Mouse (Mus musculus) liver, embryonic 16.5 days (tissue): ENCODE results near the gene Rbp2. TPM values are rescaled to one million over a fixed set of nuclear protein-coding genes. Genes with fewer than 3 reads are reported as not detected.

Source experiments
- ATAC-seq: fragments of 200-750 bp; cut with Nextera tagmentation; 2 replicates; pipeline ENCODE4 v1.8.0; 2017; ENCODE audit warnings: low read depth, mild to moderate bottlenecking, moderate number of reproducible peaks, moderate library complexity
- H3K27ac ChIP-seq: fragments of 300-500 bp; sonication (generic); 2 replicates; pipeline ENCODE4 v1.5.1; 2014; ENCODE audit warnings: mild to moderate bottlenecking, low read length
- H3K27me3 ChIP-seq: fragments of 300-500 bp; sonication (generic); 2 replicates; pipeline ENCODE4 v1.6.1; 2014; ENCODE audit warnings: low read depth, low read length, mixed read lengths; ENCODE audit not compliant: control insufficient read depth, insufficient read depth
- H3K36me3 ChIP-seq: fragments of 300-500 bp; sonication (generic); 2 replicates; pipeline ENCODE4 v1.6.1; 2014; ENCODE audit warnings: mild to moderate bottlenecking; ENCODE audit not compliant: control insufficient read depth, insufficient read depth
- H3K4me1 ChIP-seq: fragments of 300-500 bp; sonication (generic); 2 replicates; pipeline ENCODE4 v1.6.1; 2014; ENCODE audit warnings: low read depth, low read length, mixed read lengths; ENCODE audit not compliant: control insufficient read depth
- H3K4me2 ChIP-seq: fragments of 300-500 bp; sonication (generic); 2 replicates; pipeline ENCODE4 v1.6.1; 2014; ENCODE audit warnings: low read depth, low read length, mixed read lengths
- H3K4me3 ChIP-seq: fragments of 300-500 bp; sonication (generic); 2 replicates; pipeline ENCODE4 v1.5.1; 2014; ENCODE audit warnings: low read depth, mild to moderate bottlenecking, low read length
- H3K9ac ChIP-seq: fragments of 300-500 bp; sonication (generic); 2 replicates; pipeline ENCODE4 v1.6.1; 2014; ENCODE audit warnings: low read depth, low read length
- H3K9me3 ChIP-seq: fragments of 300-500 bp; sonication (generic); replicated peaks from 2 replicates; pipeline ENCODE4 v1.6.1; 2016; ENCODE audit warnings: low read length; ENCODE audit not compliant: control insufficient read depth
- WGBS: fragments of 180-500 bp; shearing (Covaris S2); extraction: QIAGEN DNeasy Blood & Tissue Kit; methylation state at CpG from one replicate; pipeline ENCODE4 v1.1.7; 2014; ENCODE audit not compliant: insufficient replicate concordance; 5-methylcytosine and 5-hydroxymethylcytosine counted together
- polyA plus RNA-seq: library from polyadenylated mRNA; unstranded; fragments of >200 nt; fragmentation: Nextera tagmentation; extraction: Ambion mirVana; gene quantifications from 2 replicates; pipeline ENCODE4 v1.2.1, GENCODE M21; 2015

Gene Rbp2
- polyA plus RNA-seq, 1 experiment from 2014 or later: 99.5 TPM

DNA sequence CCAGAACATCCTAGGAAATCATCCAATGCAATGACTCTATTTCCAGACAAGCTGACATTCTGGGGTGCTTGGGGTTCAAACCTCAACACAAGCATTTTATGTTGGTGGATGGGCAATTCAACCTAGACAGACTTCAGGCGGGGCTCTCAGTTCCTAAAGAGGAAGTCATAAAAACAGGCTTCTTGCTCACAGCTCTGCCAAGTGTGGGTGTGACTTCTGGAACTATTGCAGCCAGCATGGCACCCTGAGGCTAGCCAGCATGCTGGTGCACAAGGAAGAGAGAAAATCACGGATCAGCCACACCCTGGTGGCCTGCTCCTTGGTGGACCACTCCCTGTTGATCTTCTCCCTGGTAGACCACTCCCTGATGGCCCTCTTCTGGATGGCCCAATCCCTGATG is 45.1 kb downstream of the Rbp2 start:
- Histone ChIP-seq H3K4me3 (no peak overlapping the region), H3K9ac (no peak overlapping the region), H3K36me3 (no peaks in the 10 kb centered on the region), H3K4me2 (no peak overlapping the region), H3K27me3 (no peaks in the 10 kb centered on the region), H3K4me1 (no peaks in the 10 kb centered on the region), H3K27ac (no peak overlapping the region), H3K9me3 (no peaks in the 10 kb centered on the region)
- 19% methylated on average over 2 of the region's 2 CpGs for WGBS
- no peak for ATAC-seq

DNA sequence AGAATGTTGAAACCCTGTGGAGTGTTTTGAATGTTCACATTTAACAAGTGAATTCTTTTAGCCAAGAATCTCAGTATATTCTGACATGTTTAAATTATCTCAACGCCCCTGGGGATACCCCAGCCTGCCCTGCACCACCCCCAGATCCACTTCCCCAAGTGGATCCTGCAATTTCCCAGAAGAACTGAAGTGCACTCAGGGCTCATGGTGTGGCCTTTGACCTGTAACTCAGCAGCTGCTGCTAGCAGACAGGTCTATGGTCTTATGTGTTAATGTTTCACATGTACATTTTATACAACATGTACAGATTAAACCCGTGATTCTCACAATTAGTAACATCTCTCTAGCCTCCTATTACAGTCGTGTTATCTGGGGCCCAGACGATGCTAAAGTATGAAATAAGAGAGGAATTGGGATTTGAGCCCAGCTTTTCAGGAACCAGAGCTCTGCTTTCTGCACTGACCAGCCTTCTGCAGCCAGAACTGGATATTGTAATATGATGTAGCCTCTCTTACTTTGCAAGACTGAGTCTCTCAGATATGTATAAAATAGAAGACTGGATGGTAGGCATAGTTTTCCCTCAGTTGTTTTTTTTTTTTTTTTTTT is 48.9 kb downstream of the Rbp2 start:
- Histone ChIP-seq H3K36me3 (no peaks in the 10 kb centered on the region), H3K4me3 (no peak overlapping the region), H3K4me1 (no peaks in the 10 kb centered on the region), H3K27me3 (no peaks in the 10 kb centered on the region), H3K9me3 (no peaks in the 10 kb centered on the region), H3K27ac (no peak overlapping the region), H3K4me2 (no peak overlapping the region), H3K9ac (no peak overlapping the region)
- 43% methylated on average over 4 of the region's 4 CpGs for WGBS
- ATAC-seq: 0 out of 2 replicates have a peak, but pooled peaks have one; percentile 7

DNA sequence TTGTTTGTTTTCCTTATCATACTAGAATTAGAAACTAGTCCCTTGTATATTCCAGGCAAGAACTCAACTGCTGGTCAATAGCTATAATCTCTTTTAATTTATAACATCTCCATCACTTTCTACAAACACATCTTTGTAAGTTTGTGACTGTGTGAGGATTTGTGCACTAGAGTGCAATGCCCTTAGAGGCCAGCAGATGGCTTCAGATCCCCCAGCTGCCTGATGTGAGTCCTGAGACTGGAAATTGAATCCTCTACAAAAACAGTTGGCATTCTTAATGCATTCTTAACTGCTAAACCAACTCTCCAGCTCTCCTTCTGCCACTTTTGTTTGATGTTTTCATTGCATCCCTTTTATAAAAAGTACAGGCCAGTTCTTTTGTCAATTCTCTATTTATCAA is 49.8 kb downstream of the Rbp2 start:
- no peak overlapping the region for H3K9ac ChIP-seq
- H3K27ac ChIP-seq: no peak overlapping the region
- H3K9me3 ChIP-seq: no peaks in the 10 kb centered on the region
- H3K27me3 ChIP-seq: no peaks in the 10 kb centered on the region
- no peak for ATAC-seq
- no peak overlapping the region for H3K4me2 ChIP-seq
- H3K4me1 ChIP-seq: no peaks in the 10 kb centered on the region
- no peaks in the 10 kb centered on the region for H3K36me3 ChIP-seq
- H3K4me3 ChIP-seq: no peak overlapping the region

DNA sequence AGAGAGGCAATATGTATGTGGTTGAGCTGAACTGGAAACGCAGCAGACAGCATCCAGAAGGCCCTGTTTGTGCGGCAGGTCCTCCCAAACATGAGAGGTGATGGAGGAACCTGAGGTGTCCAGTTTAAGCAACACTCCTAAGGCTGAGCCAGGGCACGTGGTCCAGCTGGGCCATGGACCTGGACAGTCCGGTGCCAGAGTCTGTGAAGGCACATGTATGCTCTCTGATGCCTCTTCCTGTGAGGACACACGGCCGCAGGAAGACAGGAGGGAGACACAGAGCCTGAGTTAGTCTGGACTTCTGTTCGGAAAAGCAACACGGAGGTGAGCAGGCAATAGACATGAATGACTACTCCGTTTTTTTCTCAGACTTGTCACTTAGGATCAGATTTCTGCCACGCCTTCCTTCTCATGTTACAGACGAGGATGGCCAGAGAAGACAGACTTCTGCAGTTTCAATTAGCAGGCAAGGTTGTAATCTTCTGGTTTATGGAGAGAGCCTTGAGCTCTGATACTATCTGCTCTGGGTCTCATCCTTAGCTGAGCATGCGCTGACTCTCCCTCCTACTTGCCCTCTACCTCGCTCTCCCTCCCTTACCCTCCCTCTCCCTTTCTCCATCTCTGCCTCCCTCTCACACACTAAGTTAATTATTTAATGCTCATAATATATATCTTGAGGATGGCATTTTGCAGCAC is 52.2 kb downstream of the Rbp2 start:
- 44% methylated on average over 13 of the region's 13 CpGs for WGBS
- no peak overlapping the region for H3K4me3 ChIP-seq
- no peaks in the 10 kb centered on the region for H3K27me3 ChIP-seq
- H3K9ac ChIP-seq: no peak overlapping the region
- H3K9me3 ChIP-seq: no peaks in the 10 kb centered on the region
- H3K4me2 ChIP-seq: no peak overlapping the region
- no peak; the same call in 1 of the 2 replicates for ATAC-seq
- no peaks in the 10 kb centered on the region for H3K4me1 ChIP-seq
- no peak overlapping the region for H3K27ac ChIP-seq
- no peaks in the 10 kb centered on the region for H3K36me3 ChIP-seq

DNA sequence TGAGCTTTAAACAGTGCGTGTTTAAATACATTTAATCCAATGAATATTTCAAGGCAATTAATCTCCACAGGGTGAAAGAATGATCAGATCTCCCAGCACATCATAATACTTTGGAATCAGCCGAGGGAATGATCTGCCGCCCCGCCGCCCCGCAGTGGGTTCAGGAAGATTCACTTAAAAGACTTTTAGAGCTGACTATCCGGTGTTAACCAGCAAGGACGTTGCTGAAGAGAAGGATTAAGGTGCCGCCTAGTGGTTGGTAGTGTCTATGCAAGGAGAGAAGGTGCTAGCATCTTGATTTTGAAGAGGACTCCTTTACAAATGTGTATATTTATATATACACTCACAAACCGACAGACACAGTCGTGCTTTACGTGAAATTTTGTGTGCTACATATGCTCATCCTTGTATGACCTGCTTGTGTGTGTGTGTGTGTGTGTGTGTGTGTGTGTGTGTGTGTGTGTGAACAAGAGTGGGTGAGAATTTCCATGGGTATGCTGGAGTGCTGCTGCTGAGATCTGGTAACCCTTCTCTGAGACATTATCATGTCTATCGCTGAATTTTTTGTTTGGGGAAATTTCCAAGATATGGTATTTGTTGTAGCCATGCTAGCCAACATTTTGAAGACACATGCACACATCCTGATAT is 52.9 kb downstream of the Rbp2 start:
- no peak overlapping the region for H3K9ac ChIP-seq
- H3K27me3 ChIP-seq: no peaks in the 10 kb centered on the region
- H3K36me3 ChIP-seq: no peaks in the 10 kb centered on the region
- H3K4me3 ChIP-seq: no peak overlapping the region
- H3K9me3 ChIP-seq: no peaks in the 10 kb centered on the region
- H3K27ac ChIP-seq: no peak overlapping the region
- WGBS: 4% methylated on average over 13 of the region's 13 CpGs
- no peak overlapping the region for H3K4me2 ChIP-seq
- ATAC-seq: no peak
- no peaks in the 10 kb centered on the region for H3K4me1 ChIP-seq

DNA sequence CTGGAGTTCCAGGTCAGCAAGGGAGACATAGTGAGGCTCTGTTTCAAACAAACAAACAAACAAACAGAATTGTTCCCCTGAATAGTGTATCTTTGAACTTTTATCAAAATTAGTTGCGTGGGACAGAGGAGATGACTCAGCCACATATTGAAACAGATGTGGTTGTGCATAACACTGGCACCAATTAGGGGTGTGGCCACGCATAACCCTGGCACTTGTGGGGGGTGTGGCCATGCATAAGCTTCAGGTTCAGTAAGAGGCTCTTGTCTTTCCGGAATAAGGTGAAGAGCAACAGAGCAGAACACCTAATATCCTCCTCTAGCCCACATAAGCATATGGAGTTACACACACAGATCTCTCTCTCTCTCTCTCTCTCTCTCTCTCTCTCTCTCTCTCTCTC is 58.1 kb downstream of the Rbp2 start:
- H3K27ac ChIP-seq: no peak overlapping the region
- no peaks in the 10 kb centered on the region for H3K36me3 ChIP-seq
- no peaks in the 10 kb centered on the region for H3K4me1 ChIP-seq
- ATAC-seq: no peak
- no peaks in the 10 kb centered on the region for H3K9me3 ChIP-seq
- H3K4me3 ChIP-seq: no peak overlapping the region
- H3K27me3 ChIP-seq: no peaks in the 10 kb centered on the region
- H3K9ac ChIP-seq: no peak overlapping the region
- WGBS: 53% methylated on average over 3 of the region's 3 CpGs
- no peak overlapping the region for H3K4me2 ChIP-seq

Other genes with a start within 250 kb of the Rbp2 start
- gene Nmnat3, start 198.7 kb upstream of the Rbp2 start, polyA plus RNA-seq: 24.5 and 26.3 TPM in 2 replicates
- 45.1 and 47.3 TPM in 2 replicates for gene Rbp1, start 63.2 kb upstream of the Rbp2 start, polyA plus RNA-seq
- gene Copb2, start 77.6 kb downstream of the Rbp2 start, polyA plus RNA-seq: 67.7 and 68.1 TPM in 2 replicates
- 35.1 and 35.2 TPM in 2 replicates for gene Mrps22, start 115.5 kb downstream of the Rbp2 start, polyA plus RNA-seq